Mouse (Mus musculus): ENCODE measurements around the gene Fdxr.

GRCm38 (mm10) chr11:115251258-115251657 is 25.6 kb downstream of the Fdxr start:
- TF ChIP-seq CTCF (IDR thresholded peaks at IDR 0.05; ENCODE audit: extremely low read depth, insufficient read length, insufficient replicate concordance, low read depth, low read length) (no peak), POLR2A (IDR thresholded peaks at IDR 0.05; ENCODE audit: low read depth, low read length) (no peak)

All from small intestine, adult 2 months (tissue).